Mouse (Mus musculus): ENCODE results near the gene Mael. TPM values are rescaled to one million over a fixed set of nuclear protein-coding genes. Genes with fewer than 3 reads are reported as not detected.

Gene Mael
- not detected for polyA plus RNA-seq (2012; fragmentation: generic; extraction: Trizol)
- long read RNA-seq, experiment 1: 0 reads
- long read RNA-seq, experiment 2: 0 reads

GRCm38 (mm10) chr1:166238315-166238969 lies at the start of gene Mael:
TSS of gene Mael (minus strand) at chr1:166238747.
- TF ChIP-seq MYOG (IDR thresholded peaks at IDR 0.05; ENCODE audit: control insufficient read depth, extremely low read depth, insufficient read length) (no peak), CTCF (IDR thresholded peaks at IDR 0.05; ENCODE audit: control insufficient read depth, insufficient read depth, insufficient read length) (no peak), MYOD1 (IDR thresholded peaks at IDR 0.05; ENCODE audit: control insufficient read depth, insufficient read length, low read depth) (no peak), MAX (IDR thresholded peaks at IDR 0.05) (no peak), FOSL1 (IDR thresholded peaks at IDR 0.05; ENCODE audit: insufficient read depth, low read length, poor library complexity, severe bottlenecking) (no peak), USF1 (IDR thresholded peaks at IDR 0.05; ENCODE audit: low read depth) (no peak), CEBPB (IDR thresholded peaks at IDR 0.05; ENCODE audit: low read depth) (no peak)
- no peaks in the 10 kb centered on the region for H3K79me3 ChIP-seq (ENCODE audit: low read depth)
- H3K79me2 ChIP-seq (ENCODE audit: control insufficient read depth, insufficient read depth): no peaks in the 10 kb centered on the region
- no peaks in the 10 kb centered on the region for H3K36me3 ChIP-seq (ENCODE audit: control insufficient read depth, insufficient read depth)
- no peak within 1 kb of the TSS for H3ac ChIP-seq (ENCODE audit: control insufficient read depth, insufficient read length, low read depth)
- no peaks in the 10 kb centered on the region for H3K27me3 ChIP-seq (ENCODE audit: control insufficient read depth, insufficient read depth, insufficient read length)
- H3K4me3 ChIP-seq (ENCODE audit: insufficient read depth, poor library complexity, severe bottlenecking): no peak within 1 kb of the TSS

- Histone ChIP-seq H3K27me3 (ENCODE audit: control insufficient read depth, insufficient read depth, insufficient read length) (no peaks in the 10 kb centered on the region), H3ac (ENCODE audit: control insufficient read depth, insufficient read length, low read depth) (no peak overlapping the region), H3K79me2 (ENCODE audit: control insufficient read depth, insufficient read depth) (no peaks in the 10 kb centered on the region), H3K79me3 (ENCODE audit: low read depth) (no peaks in the 10 kb centered on the region), H3K4me3 (ENCODE audit: insufficient read depth, poor library complexity, severe bottlenecking) (no peak overlapping the region), H3K36me3 (ENCODE audit: control insufficient read depth, insufficient read depth) (no peaks in the 10 kb centered on the region)
- no peak for TF ChIP-seq MAX (IDR thresholded peaks at IDR 0.05)
- no peak for TF ChIP-seq USF1 (IDR thresholded peaks at IDR 0.05; ENCODE audit: low read depth)
- no peak for TF ChIP-seq MYOD1 (IDR thresholded peaks at IDR 0.05; ENCODE audit: control insufficient read depth, insufficient read length, low read depth)
Measured at GRCm38 (mm10) chr1:166286231-166286630, 47.7 kb upstream of the Mael start.

- TF ChIP-seq MYOG (IDR thresholded peaks at IDR 0.05; ENCODE audit: control insufficient read depth, extremely low read depth, insufficient read length) (no peak), FOSL1 (IDR thresholded peaks at IDR 0.05; ENCODE audit: insufficient read depth, low read length, poor library complexity, severe bottlenecking) (no peak), MYOD1 (IDR thresholded peaks at IDR 0.05; ENCODE audit: control insufficient read depth, insufficient read length, low read depth) (no peak), USF1 (IDR thresholded peaks at IDR 0.05; ENCODE audit: low read depth) (no peak), CTCF (IDR thresholded peaks at IDR 0.05; ENCODE audit: control insufficient read depth, insufficient read depth, insufficient read length) (no peak)
- H3K36me3 ChIP-seq (ENCODE audit: control insufficient read depth, insufficient read depth): no peaks in the 10 kb centered on the region
- H3K79me3 ChIP-seq (ENCODE audit: low read depth): no peaks in the 10 kb centered on the region
- no peak overlapping the region for H3K4me3 ChIP-seq (ENCODE audit: insufficient read depth, poor library complexity, severe bottlenecking)
- H3ac ChIP-seq (ENCODE audit: control insufficient read depth, insufficient read length, low read depth): no peak overlapping the region
- no peaks in the 10 kb centered on the region for H3K27me3 ChIP-seq (ENCODE audit: control insufficient read depth, insufficient read depth, insufficient read length)
- H3K79me2 ChIP-seq (ENCODE audit: control insufficient read depth, insufficient read depth): no peaks in the 10 kb centered on the region
Measured at GRCm38 (mm10) chr1:166284390-166284789, 45.8 kb upstream of the Mael start.

- Histone ChIP-seq H3K79me2 (ENCODE audit: control insufficient read depth, insufficient read depth) (no peaks in the 10 kb centered on the region), H3K79me3 (ENCODE audit: low read depth) (no peaks in the 10 kb centered on the region), H3K36me3 (ENCODE audit: control insufficient read depth, insufficient read depth) (no peaks in the 10 kb centered on the region), H3ac (ENCODE audit: control insufficient read depth, insufficient read length, low read depth) (no peak overlapping the region), H3K27me3 (ENCODE audit: control insufficient read depth, insufficient read depth, insufficient read length) (no peaks in the 10 kb centered on the region), H3K4me3 (ENCODE audit: insufficient read depth, poor library complexity, severe bottlenecking) (no peak overlapping the region)
- TF ChIP-seq CTCF (IDR thresholded peaks at IDR 0.05; ENCODE audit: control insufficient read depth, insufficient read depth, insufficient read length) (no peak), MYOG (IDR thresholded peaks at IDR 0.05; ENCODE audit: control insufficient read depth, extremely low read depth, insufficient read length) (no peak), FOSL1 (IDR thresholded peaks at IDR 0.05; ENCODE audit: insufficient read depth, low read length, poor library complexity, severe bottlenecking) (no peak), MYOD1 (IDR thresholded peaks at IDR 0.05; ENCODE audit: control insufficient read depth, insufficient read length, low read depth) (no peak), MAX (IDR thresholded peaks at IDR 0.05) (no peak), CEBPB (IDR thresholded peaks at IDR 0.05; ENCODE audit: low read depth) (no peak), USF1 (IDR thresholded peaks at IDR 0.05; ENCODE audit: low read depth) (no peak)
Measured at GRCm38 (mm10) chr1:166283451-166283850, 44.9 kb upstream of the Mael start.

GRCm38 (mm10) chr1:166282597-166283210 lies 44.2 kb upstream of the Mael start:
- TF ChIP-seq FOSL1 (IDR thresholded peaks at IDR 0.05; ENCODE audit: insufficient read depth, low read length, poor library complexity, severe bottlenecking) (no peak), USF1 (IDR thresholded peaks at IDR 0.05; ENCODE audit: low read depth) (no peak), MYOG (IDR thresholded peaks at IDR 0.05; ENCODE audit: control insufficient read depth, extremely low read depth, insufficient read length) (no peak), CEBPB (IDR thresholded peaks at IDR 0.05; ENCODE audit: low read depth) (no peak), MAX (IDR thresholded peaks at IDR 0.05) (no peak), MYOD1 (IDR thresholded peaks at IDR 0.05; ENCODE audit: control insufficient read depth, insufficient read length, low read depth) (no peak), CTCF (IDR thresholded peaks at IDR 0.05; ENCODE audit: control insufficient read depth, insufficient read depth, insufficient read length) (no peak)
- no peak overlapping the region for H3ac ChIP-seq (ENCODE audit: control insufficient read depth, insufficient read length, low read depth)
- no peak overlapping the region for H3K4me3 ChIP-seq (ENCODE audit: insufficient read depth, poor library complexity, severe bottlenecking)
- H3K79me2 ChIP-seq (ENCODE audit: control insufficient read depth, insufficient read depth): no peaks in the 10 kb centered on the region
- H3K27me3 ChIP-seq (ENCODE audit: control insufficient read depth, insufficient read depth, insufficient read length): no peaks in the 10 kb centered on the region
- H3K36me3 ChIP-seq (ENCODE audit: control insufficient read depth, insufficient read depth): no peaks in the 10 kb centered on the region
- H3K79me3 ChIP-seq (ENCODE audit: low read depth): no peaks in the 10 kb centered on the region

Data from C2C12 (cell line).